Mouse (Mus musculus) embryonic facial prominence, embryonic 13.5 days (tissue): ENCODE data around the gene Lrrc8b. TPM values are rescaled to one million over a fixed set of nuclear protein-coding genes. Genes with fewer than 3 reads are reported as not detected.

ENCODE experiments used
- ATAC-seq: fragments of 200-750 bp; cut with Nextera tagmentation; 2 replicates; pipeline ENCODE4 v1.8.0; 2017; ENCODE audit warnings: low read depth; ENCODE audit not compliant: insufficient number of reproducible peaks, insufficient read depth, low FRiP score, low TSS enrichment
- H3K27ac ChIP-seq: fragments of 300-500 bp; sonication (generic); 2 replicates; pipeline ENCODE4 v1.5.1; 2015; ENCODE audit warnings: moderate library complexity, mild to moderate bottlenecking, inconsistent platforms
- H3K27me3 ChIP-seq: fragments of 300-500 bp; sonication (generic); 2 replicates; pipeline ENCODE4 v1.6.1; 2015; ENCODE audit warnings: mild to moderate bottlenecking, inconsistent platforms
- H3K36me3 ChIP-seq: fragments of 300-500 bp; sonication (generic); 2 replicates; pipeline ENCODE4 v1.6.1; 2015; ENCODE audit warnings: mild to moderate bottlenecking, inconsistent platforms
- H3K4me1 ChIP-seq: fragments of 300-500 bp; sonication (generic); 2 replicates; pipeline ENCODE4 v1.6.1; 2015; ENCODE audit warnings: inconsistent platforms
- H3K4me2 ChIP-seq: fragments of 300-500 bp; sonication (generic); 2 replicates; pipeline ENCODE4 v1.6.1; 2015; ENCODE audit warnings: moderate library complexity, mild to moderate bottlenecking, inconsistent platforms
- H3K4me3 ChIP-seq: fragments of 300-500 bp; sonication (generic); 2 replicates; pipeline ENCODE4 v1.5.1; 2015; ENCODE audit warnings: mild to moderate bottlenecking, inconsistent platforms
- H3K9ac ChIP-seq: fragments of 300-500 bp; sonication (generic); 2 replicates; pipeline ENCODE4 v1.6.1; 2015; ENCODE audit warnings: mild to moderate bottlenecking, inconsistent platforms
- H3K9me3 ChIP-seq: fragments of 300-500 bp; sonication (generic); 2 replicates; pipeline ENCODE4 v1.6.1; 2016; ENCODE audit warnings: inconsistent platforms
- WGBS: fragments of 180-500 bp; shearing (Covaris S2); methylation state at CpG from one replicate; pipeline ENCODE4 v1.1.7; 2015; ENCODE audit warnings: mixed read lengths; 5-methylcytosine and 5-hydroxymethylcytosine counted together
- polyA plus RNA-seq: library from polyadenylated mRNA; unstranded; fragments of >200 nt; fragmentation: Nextera tagmentation; extraction: Ambion mirVana; gene quantifications from 2 replicates; pipeline ENCODE4 v1.2.1, GENCODE M21; 2015

Lrrc8b gene
- polyA plus RNA-seq, 1 experiment from 2014 or later, result 6.1 TPM

DNA sequence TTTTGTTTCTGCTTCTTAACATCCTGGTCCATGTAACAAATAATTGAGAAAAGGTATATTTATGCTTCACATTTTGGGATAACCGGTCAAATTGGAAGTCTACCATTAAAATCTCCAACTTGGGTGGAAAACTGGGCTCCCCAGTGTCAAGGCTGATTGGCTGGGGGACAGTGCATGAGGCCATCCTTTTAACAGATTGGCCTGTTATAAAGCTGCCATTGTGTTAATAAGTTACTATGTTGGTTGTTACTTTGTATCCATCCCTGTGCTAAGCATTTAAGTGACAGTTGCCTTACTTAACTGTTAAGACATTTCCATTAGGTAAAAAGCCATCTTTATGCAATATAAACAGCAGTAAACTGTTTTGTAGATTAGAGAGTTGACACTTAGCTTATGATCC lies 45.5 kb downstream of the Lrrc8b start:
- Histone ChIP-seq H3K9me3 (no peaks in the 10 kb centered on the region), H3K9ac (no peak overlapping the region), H3K27me3 (no peaks in the 10 kb centered on the region), H3K36me3 (no peaks in the 10 kb centered on the region), H3K4me2 (no peak overlapping the region), H3K27ac (no peak overlapping the region), H3K4me3 (no peak overlapping the region), H3K4me1 (no peaks in the 10 kb centered on the region; the same call in 1 of the 2 replicates)
- WGBS, result 91% methylated on average over 1 of the region's 1 CpGs
- ATAC-seq, result no peak

DNA sequence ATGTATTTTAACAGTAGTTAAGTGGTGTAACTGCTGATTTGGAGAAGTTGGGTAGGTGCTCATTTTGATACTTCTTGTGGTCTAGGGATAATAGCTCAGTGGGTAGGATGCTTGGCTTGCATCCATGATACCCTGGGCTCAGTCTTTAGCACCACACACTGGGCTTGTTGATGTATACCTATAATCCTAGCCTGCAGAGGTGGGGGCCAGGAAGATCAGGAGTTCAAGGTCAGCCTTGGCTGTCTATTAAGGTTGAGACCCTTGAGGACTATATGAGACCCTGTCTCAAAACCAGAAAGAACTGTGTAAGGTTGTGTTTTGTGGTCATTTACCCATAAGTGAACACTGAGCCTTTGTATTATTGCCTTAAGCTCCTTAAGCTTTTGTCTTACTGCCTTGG lies 49.1 kb downstream of the Lrrc8b start:
- H3K27me3 ChIP-seq, result no peaks in the 10 kb centered on the region
- no peaks in the 10 kb centered on the region for H3K9me3 ChIP-seq
- no peak overlapping the region for H3K4me3 ChIP-seq
- no peak overlapping the region for H3K9ac ChIP-seq
- H3K4me2 ChIP-seq, result no peak overlapping the region
- no peaks in the 10 kb centered on the region for H3K36me3 ChIP-seq
- H3K27ac ChIP-seq, result no peak overlapping the region
- H3K4me1 ChIP-seq, result peaks cover 7% of the 10 kb centered on the region
- no peak for ATAC-seq

DNA sequence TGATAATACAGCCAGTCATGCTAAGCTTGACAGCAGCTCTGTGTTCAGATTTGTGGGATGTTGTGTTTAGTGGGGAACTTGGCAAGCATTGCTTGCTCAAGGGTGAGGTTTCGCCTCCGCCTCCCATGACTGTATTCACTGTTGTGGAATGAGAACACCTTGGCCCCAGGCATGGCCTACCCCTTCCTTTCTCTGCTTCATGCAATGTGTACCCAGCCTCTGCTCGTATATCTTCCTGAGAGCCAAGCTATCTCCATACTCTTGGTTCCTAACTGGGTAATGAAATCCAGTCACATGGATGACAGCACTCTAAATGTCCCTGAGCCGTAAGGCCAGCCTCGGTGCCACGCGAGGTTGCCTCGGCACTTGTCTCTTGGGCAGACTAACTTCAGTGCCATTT lies 50.0 kb downstream of the Lrrc8b start:
- no peaks in the 10 kb centered on the region for H3K9me3 ChIP-seq
- no peaks in the 10 kb centered on the region for H3K27me3 ChIP-seq
- H3K9ac ChIP-seq, result no peak overlapping the region
- WGBS, result 89% methylated on average over 8 of the region's 8 CpGs
- no peak overlapping the region for H3K27ac ChIP-seq
- no peak for ATAC-seq
- no peaks in the 10 kb centered on the region for H3K36me3 ChIP-seq
- H3K4me2 ChIP-seq, result no peak overlapping the region
- H3K4me1 ChIP-seq, result peaks cover 7% of the 10 kb centered on the region
- H3K4me3 ChIP-seq, result no peak overlapping the region

DNA sequence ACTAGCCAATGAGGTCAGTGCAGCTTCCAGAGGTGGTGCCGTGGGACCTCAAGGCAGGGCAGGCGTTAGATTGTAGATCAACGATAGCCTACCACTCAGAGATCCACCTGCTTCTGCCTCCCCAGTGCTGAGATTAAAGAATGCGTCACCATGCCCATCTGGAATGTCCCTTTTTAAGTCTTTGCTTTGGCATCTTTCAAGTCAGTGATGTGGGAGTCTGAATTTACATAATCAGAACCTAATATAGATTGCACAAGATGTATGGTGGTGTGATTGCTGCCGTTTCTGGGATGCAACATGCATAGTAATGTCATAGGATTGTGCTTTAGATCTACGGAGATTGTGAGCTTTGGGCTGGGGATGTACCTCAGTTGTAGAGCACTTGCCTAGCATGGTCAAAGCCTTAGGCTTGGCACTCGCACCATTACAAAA lies 50.9 kb downstream of the Lrrc8b start:
- no peak overlapping the region for H3K4me2 ChIP-seq
- no peaks in the 10 kb centered on the region for H3K36me3 ChIP-seq
- H3K27me3 ChIP-seq, result no peaks in the 10 kb centered on the region
- ATAC-seq, result no peak
- H3K9ac ChIP-seq, result no peak overlapping the region
- H3K9me3 ChIP-seq, result no peaks in the 10 kb centered on the region
- WGBS, result 89% methylated on average over 7 of the region's 7 CpGs
- H3K4me1 ChIP-seq, result peaks cover 7% of the 10 kb centered on the region
- H3K4me3 ChIP-seq, result no peak overlapping the region
- no peak overlapping the region for H3K27ac ChIP-seq

DNA sequence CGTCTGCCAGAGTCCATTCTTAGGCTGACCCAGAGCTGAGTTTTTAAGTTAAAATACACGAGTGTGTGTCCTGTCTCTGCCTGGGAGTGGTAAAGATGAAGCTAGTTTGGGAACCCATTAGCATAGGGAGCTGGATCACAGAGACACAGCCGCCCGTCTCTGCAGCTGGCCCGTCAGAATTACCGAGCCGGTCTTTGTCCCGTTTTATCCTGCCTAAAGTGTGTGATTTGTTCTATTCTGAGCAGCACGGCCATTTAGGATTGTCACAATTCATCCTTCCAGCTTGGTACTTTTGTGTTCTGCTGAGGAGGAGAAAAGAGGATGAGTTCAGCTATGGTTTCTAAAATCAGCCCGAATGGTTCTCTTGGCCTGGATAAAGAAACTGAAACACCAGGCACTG lies 51.7 kb downstream of the Lrrc8b start:
- no peak for ATAC-seq
- no peaks in the 10 kb centered on the region for H3K27me3 ChIP-seq
- H3K27ac ChIP-seq, result no peak overlapping the region
- H3K36me3 ChIP-seq, result no peaks in the 10 kb centered on the region
- peaks cover 7% of the 10 kb centered on the region for H3K4me1 ChIP-seq
- 84% methylated on average over 10 of the region's 10 CpGs for WGBS
- H3K4me3 ChIP-seq, result no peak overlapping the region
- H3K9ac ChIP-seq, result no peak overlapping the region
- no peak overlapping the region for H3K4me2 ChIP-seq
- no peaks in the 10 kb centered on the region for H3K9me3 ChIP-seq

DNA sequence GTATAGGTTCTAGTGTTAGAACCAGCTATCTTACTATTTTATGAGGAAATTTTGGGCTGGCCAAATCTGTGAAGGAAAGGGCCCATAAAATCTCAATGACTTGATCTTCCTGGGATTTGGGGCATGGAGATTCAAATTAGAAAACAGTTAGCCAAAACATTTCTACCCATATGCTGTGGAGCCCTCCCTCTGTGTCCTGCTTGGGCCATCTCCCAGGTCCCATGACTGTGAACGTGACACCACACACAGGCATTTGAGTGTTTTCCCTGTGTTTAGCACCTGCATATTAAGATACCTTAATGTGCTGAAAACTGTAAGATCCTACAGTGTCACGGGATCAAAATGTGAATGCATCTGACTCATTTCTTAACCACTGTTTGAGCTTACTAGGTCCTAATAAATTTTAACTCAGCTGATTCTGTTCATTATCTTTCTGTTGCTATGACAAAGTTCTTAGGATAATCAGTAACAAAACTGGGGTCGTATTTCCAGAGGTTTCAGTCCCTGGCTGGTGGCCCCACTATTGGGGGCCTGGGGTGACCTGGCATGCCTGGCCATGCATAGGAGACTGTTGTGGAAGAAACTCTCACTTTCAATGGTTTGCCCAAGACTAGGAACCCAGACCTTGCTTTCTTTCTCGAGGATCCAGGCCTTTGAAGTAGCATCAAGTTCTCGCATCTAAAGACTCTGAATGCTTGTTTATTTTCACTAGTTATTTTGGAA lies 57.6 kb downstream of the Lrrc8b start:
- no peak overlapping the region for H3K4me3 ChIP-seq
- H3K27me3 ChIP-seq, result no peaks in the 10 kb centered on the region
- H3K27ac ChIP-seq, result no peak overlapping the region
- H3K36me3 ChIP-seq, result no peaks in the 10 kb centered on the region
- no peaks in the 10 kb centered on the region for H3K9me3 ChIP-seq
- peaks cover 7% of the 10 kb centered on the region; the same call in 1 of the 2 replicates for H3K4me1 ChIP-seq
- no peak for ATAC-seq
- H3K4me2 ChIP-seq, result no peak overlapping the region
- no peak overlapping the region for H3K9ac ChIP-seq
- 53% methylated on average over 5 of the region's 5 CpGs for WGBS

DNA sequence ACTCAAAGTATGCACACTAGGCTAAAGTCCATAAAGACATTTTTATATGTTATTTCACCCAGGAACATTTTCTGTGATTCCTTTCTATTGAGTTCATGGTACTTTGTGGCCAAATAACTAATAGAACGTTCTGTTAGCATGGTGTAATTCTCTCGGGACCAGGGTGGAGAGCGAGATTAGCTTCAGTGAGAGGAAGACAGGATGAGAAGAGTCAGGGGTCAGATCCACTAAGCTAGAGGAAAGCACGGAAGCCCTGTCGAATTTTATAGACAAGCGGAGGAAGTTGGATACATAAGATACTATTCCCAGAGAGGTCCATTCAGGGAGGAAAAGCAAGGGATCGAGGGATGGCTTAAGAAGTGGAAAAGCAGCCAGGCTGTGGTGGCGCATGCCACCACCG lies 62.0 kb downstream of the Lrrc8b start:
- H3K4me2 ChIP-seq, result no peak overlapping the region
- no peaks in the 10 kb centered on the region for H3K4me1 ChIP-seq
- peaks cover 24% of the 10 kb centered on the region for H3K36me3 ChIP-seq
- H3K4me3 ChIP-seq, result no peak overlapping the region
- no peak overlapping the region for H3K27ac ChIP-seq
- 80% methylated on average over 9 of the region's 9 CpGs for WGBS
- H3K9ac ChIP-seq, result no peak overlapping the region
- ATAC-seq, result no peak
- H3K9me3 ChIP-seq, result no peaks in the 10 kb centered on the region
- H3K27me3 ChIP-seq, result no peaks in the 10 kb centered on the region

DNA sequence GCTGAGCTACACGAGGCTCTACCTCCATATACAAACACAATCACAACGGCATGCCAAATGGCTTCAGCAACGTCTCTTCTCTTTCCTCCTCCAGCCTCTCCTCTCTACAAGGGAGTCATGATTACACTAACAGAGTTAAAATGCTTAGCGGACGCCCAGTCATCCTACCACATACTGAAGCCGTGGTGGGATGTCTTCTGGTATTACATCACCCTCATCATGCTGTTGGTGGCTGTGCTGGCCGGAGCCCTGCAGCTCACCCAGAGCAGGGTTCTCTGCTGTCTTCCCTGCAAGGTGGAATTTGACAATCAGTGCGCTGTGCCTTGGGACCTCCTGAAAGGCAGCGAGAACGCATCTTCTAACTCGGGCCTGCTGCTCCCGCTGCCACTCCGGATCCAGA lies 64.1 kb downstream of the Lrrc8b start:
- Histone ChIP-seq H3K4me2 (no peak overlapping the region), H3K9ac (no peak overlapping the region), H3K9me3 (no peaks in the 10 kb centered on the region), H3K4me3 (no peak overlapping the region), H3K27ac (no peak overlapping the region), H3K27me3 (no peaks in the 10 kb centered on the region), H3K36me3 (peaks cover 28% of the 10 kb centered on the region), H3K4me1 (no peaks in the 10 kb centered on the region)
- ATAC-seq, result no peak
- 95% methylated on average over 13 of the region's 13 CpGs for WGBS

DNA sequence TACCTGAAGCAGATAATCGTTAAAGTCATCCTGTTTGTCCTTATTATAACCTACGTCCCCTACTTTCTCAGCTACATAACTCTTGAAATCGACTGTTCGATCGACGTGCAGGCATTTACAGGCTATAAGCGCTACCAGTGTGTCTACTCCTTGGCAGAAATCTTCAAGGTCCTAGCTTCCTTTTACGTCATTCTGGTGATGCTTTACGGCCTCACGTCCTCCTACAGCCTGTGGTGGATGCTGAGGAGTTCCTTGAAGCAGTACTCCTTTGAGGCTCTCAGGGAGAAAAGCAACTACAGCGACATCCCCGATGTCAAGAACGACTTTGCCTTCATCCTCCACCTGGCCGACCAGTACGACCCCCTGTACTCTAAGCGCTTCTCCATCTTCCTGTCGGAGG lies 65.0 kb downstream of the Lrrc8b start:
- no peak overlapping the region for H3K9ac ChIP-seq
- H3K27me3 ChIP-seq, result no peaks in the 10 kb centered on the region
- H3K36me3 ChIP-seq, result peaks cover 28% of the 10 kb centered on the region
- ATAC-seq, result no peak
- WGBS, result 95% methylated on average over 17 of the region's 17 CpGs
- no peak overlapping the region for H3K4me2 ChIP-seq
- no peak overlapping the region for H3K27ac ChIP-seq
- H3K4me3 ChIP-seq, result no peak overlapping the region
- H3K9me3 ChIP-seq, result no peaks in the 10 kb centered on the region
- H3K4me1 ChIP-seq, result no peaks in the 10 kb centered on the region

DNA sequence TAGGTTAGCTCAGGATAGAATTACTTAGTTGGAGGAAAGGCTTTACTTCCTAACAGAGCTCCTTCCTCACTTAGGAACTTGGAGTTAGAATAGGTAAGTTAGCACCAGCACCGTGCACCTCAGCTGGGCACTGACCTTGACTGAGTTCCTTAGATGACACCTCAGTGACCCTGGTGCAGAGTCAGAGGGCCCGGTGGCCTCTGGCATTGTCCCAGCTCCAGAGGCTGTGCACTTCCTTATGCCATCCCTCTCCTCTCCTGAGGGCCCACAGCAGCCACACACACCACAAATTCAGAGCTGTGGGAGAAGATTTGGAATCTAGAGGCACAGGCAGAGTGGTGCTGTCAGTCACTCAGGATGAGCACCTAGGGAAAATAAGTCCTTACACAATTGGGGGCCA lies 68.1 kb downstream of the Lrrc8b start:
- no peak for ATAC-seq
- H3K36me3 ChIP-seq, result peaks cover 28% of the 10 kb centered on the region
- no peak overlapping the region for H3K9ac ChIP-seq
- WGBS, result 83% methylated on average over 2 of the region's 2 CpGs
- no peaks in the 10 kb centered on the region for H3K27me3 ChIP-seq
- no peaks in the 10 kb centered on the region for H3K9me3 ChIP-seq
- H3K4me2 ChIP-seq, result no peak overlapping the region
- no peak overlapping the region for H3K27ac ChIP-seq
- no peak overlapping the region for H3K4me3 ChIP-seq
- no peaks in the 10 kb centered on the region for H3K4me1 ChIP-seq

DNA sequence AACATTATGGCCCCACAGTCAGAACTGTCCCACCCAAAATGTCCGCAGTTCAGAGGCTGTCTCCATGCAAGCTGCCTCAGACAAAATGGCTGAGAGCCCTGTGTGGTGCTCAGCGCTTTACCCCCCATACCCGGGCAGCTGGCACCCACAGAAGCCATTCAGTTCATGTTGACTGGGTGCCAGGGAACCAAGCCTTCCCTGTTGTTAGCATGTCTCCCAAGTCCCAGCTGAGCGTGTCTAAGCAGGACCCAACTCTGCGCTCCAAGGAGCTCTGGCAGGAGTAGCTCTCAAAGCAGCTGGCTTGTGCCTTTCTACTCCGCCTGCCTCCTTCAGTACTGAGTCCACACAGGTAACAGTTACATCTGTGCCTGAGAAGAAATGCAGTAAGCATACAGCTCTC lies 68.7 kb downstream of the Lrrc8b start:
- WGBS, result 88% methylated on average over 6 of the region's 6 CpGs

DNA sequence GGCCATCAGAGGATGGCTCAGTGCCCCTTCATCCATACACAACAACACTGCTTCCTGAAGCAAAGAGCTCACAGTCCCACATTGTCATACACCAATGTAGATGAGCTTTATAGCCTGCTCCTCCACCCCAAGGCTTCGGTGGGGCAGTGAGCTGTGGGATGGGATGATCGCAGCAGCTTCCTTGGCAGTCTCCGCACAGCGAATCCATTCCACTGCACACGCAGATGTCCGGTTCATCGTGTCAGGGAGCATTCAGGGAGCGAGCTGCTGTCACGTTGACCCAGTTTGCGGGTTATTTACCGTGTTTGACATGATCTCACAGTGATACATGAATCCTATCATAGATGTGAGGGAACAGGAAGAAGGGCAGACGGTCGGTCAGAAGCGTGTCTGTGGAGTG lies 69.3 kb downstream of the Lrrc8b start:
- Histone ChIP-seq H3K9me3 (no peaks in the 10 kb centered on the region), H3K4me2 (no peak overlapping the region), H3K27ac (no peak overlapping the region), H3K4me1 (no peaks in the 10 kb centered on the region), H3K27me3 (no peaks in the 10 kb centered on the region), H3K4me3 (no peak overlapping the region), H3K36me3 (peaks cover 26% of the 10 kb centered on the region), H3K9ac (no peak overlapping the region)
- WGBS, result 95% methylated on average over 14 of the region's 14 CpGs
- ATAC-seq, result no peak

More for the DNA sequence above, 68.7 kb downstream of the Lrrc8b start:
- ATAC-seq, result no peak
- Histone ChIP-seq H3K9ac (no peak overlapping the region), H3K4me3 (no peak overlapping the region), H3K27me3 (no peaks in the 10 kb centered on the region), H3K36me3 (peaks cover 28% of the 10 kb centered on the region), H3K4me1 (no peaks in the 10 kb centered on the region), H3K27ac (no peak overlapping the region), H3K9me3 (no peaks in the 10 kb centered on the region), H3K4me2 (no peak overlapping the region)
